Comparison of ENCODE assay signal across 23 mouse cellular contexts in genomic region chr3:76322431-76322830, GRCm38 (mm10).
"Had no signal": no experiment of that assay in that cellular context is flagged by ENCODE, and none has a peak within 500 bp of the region (broad histone marks: within the 10 kb centered on the region; RNA-seq: fewer than 3 reads in every experiment).

No protein-coding gene starts in this region.

- DNase-seq: gastrocnemius, postnatal 25 days; heart, adult 18-20 months; heart, postnatal 10 days; heart, postnatal 4 days; kidney, adult 18-20 months; kidney, adult 8-10 months; kidney, postnatal 10 days; kidney, postnatal 25 days; kidney, postnatal 4 days; liver; liver, embryonic 13.5 days; liver, postnatal 0 days had no signal

- H3K27me3 ChIP-seq: heart, embryonic 12.5 days; hindbrain, embryonic 12.5 days; intestine, embryonic 15.5 days; limb, embryonic 12.5 days; liver, embryonic 13.5 days; liver, embryonic 15.5 days had no signal

- H3K4me1 ChIP-seq: heart, embryonic 10.5 days; heart, embryonic 12.5 days; hindbrain, embryonic 10.5 days; hindbrain, embryonic 12.5 days; intestine, embryonic 15.5 days; limb, embryonic 10.5 days; limb, embryonic 12.5 days; liver, embryonic 13.5 days; liver, embryonic 15.5 days had no signal

- H3K4me3 ChIP-seq: heart, embryonic 10.5 days; heart, embryonic 12.5 days; hindbrain, embryonic 10.5 days; hindbrain, embryonic 12.5 days; intestine, embryonic 15.5 days; layer of hippocampus, adult 2 months; left cerebral cortex, adult 2 months; limb, embryonic 10.5 days; limb, embryonic 12.5 days; liver, embryonic 13.5 days; liver, embryonic 15.5 days had no signal

- H3K27ac ChIP-seq: heart, embryonic 10.5 days; hindbrain, embryonic 10.5 days; hindbrain, embryonic 12.5 days; hindbrain, embryonic 14.5 days; intestine, embryonic 15.5 days; layer of hippocampus, adult 2 months; left cerebral cortex, adult 2 months; limb, embryonic 10.5 days; limb, embryonic 12.5 days; liver, embryonic 13.5 days; liver, embryonic 15.5 days had no signal
